Mouse (Mus musculus): ENCODE results near the gene Col13a1. TPM values are rescaled to one million over a fixed set of nuclear protein-coding genes. Genes with fewer than 3 reads are reported as not detected.

Gene Col13a1
- polyA plus RNA-seq, 1 experiment from 2014 or later: 3.0 TPM

DNA sequence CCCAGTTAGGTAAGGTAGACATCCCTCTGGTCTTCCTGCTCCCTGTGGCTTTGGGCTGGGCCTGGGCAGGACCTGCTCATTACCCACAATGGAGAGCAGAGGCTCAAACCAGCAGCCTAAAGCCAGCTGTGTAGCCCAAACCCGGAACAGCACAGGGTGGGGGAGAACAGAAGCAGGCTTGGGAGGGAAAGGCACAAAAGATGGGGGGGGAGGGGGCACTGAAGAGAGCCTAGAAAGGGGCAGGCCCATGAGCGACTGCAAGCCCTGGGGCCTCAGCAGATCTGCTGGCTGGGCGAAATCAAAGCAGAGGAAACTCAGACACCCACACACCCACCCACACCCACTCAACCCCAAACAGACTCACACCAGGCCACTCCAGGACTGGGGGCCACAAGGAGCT is 11.7 kb downstream of the Col13a1 start:
- no peak overlapping the region for H3K9ac ChIP-seq (replicated peaks)
- no peak overlapping the region for H3K4me2 ChIP-seq
- WGBS: 57% methylated on average over 3 of the region's 3 CpGs
- peaks cover 15% of the 10 kb centered on the region for H3K4me1 ChIP-seq (replicated peaks)
- peaks cover 3% of the 10 kb centered on the region for H3K27me3 ChIP-seq
- no peak for ATAC-seq (ENCODE audit: insufficient number of reproducible peaks, insufficient read depth, low FRiP score, low TSS enrichment, low read depth)
- no peak overlapping the region for H3K27ac ChIP-seq
- H3K36me3 ChIP-seq: no peaks in the 10 kb centered on the region
- H3K9me3 ChIP-seq: no peaks in the 10 kb centered on the region
- H3K4me3 ChIP-seq (replicated peaks): no peak overlapping the region

- no peak overlapping the region for H3K9ac ChIP-seq (replicated peaks)
- ATAC-seq (ENCODE audit: insufficient number of reproducible peaks, insufficient read depth, low FRiP score, low TSS enrichment, low read depth): peak; percentile 67
Measured at GRCm38 (mm10) chr10:61965386-61965841, 13.5 kb downstream of the Col13a1 start.

DNA sequence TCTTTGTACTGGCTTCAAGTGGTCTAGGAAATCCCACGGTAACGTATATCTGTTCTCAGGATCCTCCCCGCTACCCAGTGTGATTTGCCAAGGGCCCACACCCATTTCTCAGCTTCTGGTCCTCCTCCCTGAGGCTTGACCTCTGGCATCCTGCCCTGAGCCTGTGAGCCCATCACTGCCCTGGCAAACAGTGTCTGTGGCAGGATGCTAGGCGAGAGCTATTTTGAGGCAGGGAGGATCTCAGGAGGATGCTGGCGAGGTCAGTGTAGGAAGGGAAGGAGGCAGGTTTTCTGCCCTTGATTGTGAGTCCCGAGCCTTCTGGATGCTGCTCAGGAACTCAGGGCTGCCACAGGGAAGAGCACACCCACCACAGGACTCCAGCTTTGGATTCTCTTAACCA is 22.2 kb downstream of the Col13a1 start:
- Histone ChIP-seq H3K4me3 (replicated peaks) (no peak overlapping the region), H3K27me3 (no peaks in the 10 kb centered on the region; the same call in 1 of the 2 replicates), H3K27ac (no peak overlapping the region), H3K4me1 (replicated peaks) (peaks cover 12% of the 10 kb centered on the region), H3K4me2 (no peak overlapping the region), H3K36me3 (no peaks in the 10 kb centered on the region), H3K9me3 (no peaks in the 10 kb centered on the region), H3K9ac (replicated peaks) (no peak overlapping the region)
- ATAC-seq (ENCODE audit: insufficient number of reproducible peaks, insufficient read depth, low FRiP score, low TSS enrichment, low read depth): no peak
- 83% methylated on average over 6 of the region's 6 CpGs for WGBS

More at GRCm38 (mm10) chr10:61965386-61965841, 13.5 kb downstream of the Col13a1 start:
- Histone ChIP-seq H3K4me1 (replicated peaks) (peaks cover 8% of the 10 kb centered on the region), H3K27me3 (no peaks in the 10 kb centered on the region), H3K9me3 (no peaks in the 10 kb centered on the region), H3K4me3 (replicated peaks) (no peak overlapping the region), H3K36me3 (no peaks in the 10 kb centered on the region), H3K27ac (no peak overlapping the region), H3K4me2 (no peak overlapping the region)
- WGBS: 11% methylated on average over 7 of the region's 7 CpGs

DNA sequence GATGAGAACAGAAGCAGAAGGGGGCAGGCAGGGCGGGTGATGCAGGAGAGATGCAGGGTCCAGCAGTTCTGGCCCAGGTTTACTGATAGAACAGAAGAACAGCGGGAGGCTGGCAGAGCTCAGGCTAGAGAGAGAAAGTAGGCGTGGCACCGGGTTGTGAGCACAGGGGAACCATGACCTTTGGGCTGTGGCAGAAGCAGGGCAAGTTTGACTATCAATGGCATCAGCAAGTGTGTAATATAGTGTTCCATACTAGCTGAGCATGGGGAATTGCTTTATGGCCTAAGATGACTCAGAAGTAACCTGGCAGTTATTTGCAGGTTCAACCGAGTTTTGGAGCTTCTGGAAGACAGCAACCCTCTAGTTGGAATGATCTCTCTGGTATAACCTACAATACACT is 25.0 kb downstream of the Col13a1 start:
- WGBS: 73% methylated on average over 5 of the region's 5 CpGs
- ATAC-seq (ENCODE audit: insufficient number of reproducible peaks, insufficient read depth, low FRiP score, low TSS enrichment, low read depth): no peak

GRCm38 (mm10) chr10:61949542-61949941 is 29.4 kb downstream of the Col13a1 start:
- H3K4me3 ChIP-seq (replicated peaks): no peak overlapping the region
- no peaks in the 10 kb centered on the region for H3K36me3 ChIP-seq
- ATAC-seq (ENCODE audit: insufficient number of reproducible peaks, insufficient read depth, low FRiP score, low TSS enrichment, low read depth): no peak
- no peak overlapping the region for H3K9ac ChIP-seq (replicated peaks)
- 72% methylated on average over 6 of the region's 6 CpGs for WGBS
- no peak overlapping the region for H3K4me2 ChIP-seq
- H3K27ac ChIP-seq: no peak overlapping the region
- H3K27me3 ChIP-seq: peaks cover 7% of the 10 kb centered on the region
- H3K9me3 ChIP-seq: no peaks in the 10 kb centered on the region
- peaks cover 16% of the 10 kb centered on the region for H3K4me1 ChIP-seq (replicated peaks)

More for the DNA sequence above, 25.0 kb downstream of the Col13a1 start:
- Histone ChIP-seq H3K27me3 (peaks cover 4% of the 10 kb centered on the region; the same call in 1 of the 2 replicates), H3K4me2 (no peak overlapping the region), H3K9me3 (no peaks in the 10 kb centered on the region), H3K4me1 (replicated peaks) (peaks cover 16% of the 10 kb centered on the region), H3K27ac (no peak overlapping the region), H3K36me3 (no peaks in the 10 kb centered on the region), H3K4me3 (replicated peaks) (no peak overlapping the region), H3K9ac (replicated peaks) (no peak overlapping the region)

DNA sequence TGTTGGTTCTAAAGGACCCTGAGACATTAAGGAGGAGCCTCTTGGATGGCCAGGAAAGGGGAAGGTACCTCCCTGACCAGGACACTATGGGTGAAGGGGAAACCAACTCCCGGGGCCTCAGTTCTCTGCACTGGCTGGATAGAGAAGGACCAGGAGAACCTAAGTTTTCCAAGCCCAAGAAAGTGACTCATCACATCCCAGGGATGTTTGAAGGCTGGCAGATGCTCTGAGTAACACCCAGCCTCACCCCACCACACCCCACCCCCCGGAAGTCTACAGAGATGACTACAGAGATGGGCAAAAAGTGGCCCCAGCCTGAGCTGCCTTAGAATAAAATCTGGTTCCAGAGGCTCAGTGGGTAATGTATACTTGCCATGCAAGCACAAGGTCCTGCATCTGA is 34.5 kb downstream of the Col13a1 start:
- H3K4me1 ChIP-seq (replicated peaks): peaks cover 11% of the 10 kb centered on the region
- 88% methylated on average over 2 of the region's 2 CpGs for WGBS
- no peak for ATAC-seq (ENCODE audit: insufficient number of reproducible peaks, insufficient read depth, low FRiP score, low TSS enrichment, low read depth)
- peaks cover 10% of the 10 kb centered on the region for H3K27me3 ChIP-seq
- no peaks in the 10 kb centered on the region for H3K9me3 ChIP-seq
- H3K36me3 ChIP-seq: no peaks in the 10 kb centered on the region
- H3K4me2 ChIP-seq: no peak overlapping the region
- H3K9ac ChIP-seq (replicated peaks): no peak overlapping the region
- H3K27ac ChIP-seq: no peak overlapping the region
- no peak overlapping the region for H3K4me3 ChIP-seq (replicated peaks)

- peaks cover 13% of the 10 kb centered on the region for H3K27me3 ChIP-seq
- H3K4me2 ChIP-seq: no peak overlapping the region
- H3K9me3 ChIP-seq: no peaks in the 10 kb centered on the region
- H3K27ac ChIP-seq: no peak overlapping the region
- H3K9ac ChIP-seq (replicated peaks): no peak overlapping the region
- WGBS: 10% methylated on average over 10 of the region's 10 CpGs
- peaks cover 10% of the 10 kb centered on the region for H3K4me1 ChIP-seq (replicated peaks)
- no peaks in the 10 kb centered on the region for H3K36me3 ChIP-seq
- no peak for ATAC-seq (ENCODE audit: insufficient number of reproducible peaks, insufficient read depth, low FRiP score, low TSS enrichment, low read depth)
- H3K4me3 ChIP-seq (replicated peaks): no peak overlapping the region
Measured at GRCm38 (mm10) chr10:61943480-61943879, 35.4 kb downstream of the Col13a1 start.

- WGBS: 64% methylated on average over 2 of the region's 2 CpGs
Measured at GRCm38 (mm10) chr10:61942719-61943118, 36.2 kb downstream of the Col13a1 start.

GRCm38 (mm10) chr10:61936211-61937121 is 42.4 kb downstream of the Col13a1 start:
- Histone ChIP-seq H3K27ac (no peak overlapping the region), H3K9me3 (no peaks in the 10 kb centered on the region), H3K27me3 (peaks cover 21% of the 10 kb centered on the region), H3K36me3 (no peaks in the 10 kb centered on the region), H3K4me2 (peak overlapping the region; percentile 59), H3K4me1 (replicated peaks) (peaks cover 31% of the 10 kb centered on the region), H3K9ac (replicated peaks) (peak overlapping the region; percentile 47; the same call in 1 of the 2 replicates), H3K4me3 (replicated peaks) (peak overlapping the region; percentile 24)
- ATAC-seq (ENCODE audit: insufficient number of reproducible peaks, insufficient read depth, low FRiP score, low TSS enrichment, low read depth): peak; percentile 60
- 2% methylated on average over 28 of the region's 28 CpGs for WGBS

More at GRCm38 (mm10) chr10:61942719-61943118, 36.2 kb downstream of the Col13a1 start:
- no peak for ATAC-seq (ENCODE audit: insufficient number of reproducible peaks, insufficient read depth, low FRiP score, low TSS enrichment, low read depth)
- H3K4me1 ChIP-seq (replicated peaks): peaks cover 10% of the 10 kb centered on the region
- H3K27me3 ChIP-seq: peaks cover 15% of the 10 kb centered on the region
- H3K9me3 ChIP-seq: no peaks in the 10 kb centered on the region
- H3K4me3 ChIP-seq (replicated peaks): no peak overlapping the region
- no peaks in the 10 kb centered on the region for H3K36me3 ChIP-seq
- H3K27ac ChIP-seq: no peak overlapping the region
- no peak overlapping the region for H3K9ac ChIP-seq (replicated peaks)
- H3K4me2 ChIP-seq: no peak overlapping the region

DNA sequence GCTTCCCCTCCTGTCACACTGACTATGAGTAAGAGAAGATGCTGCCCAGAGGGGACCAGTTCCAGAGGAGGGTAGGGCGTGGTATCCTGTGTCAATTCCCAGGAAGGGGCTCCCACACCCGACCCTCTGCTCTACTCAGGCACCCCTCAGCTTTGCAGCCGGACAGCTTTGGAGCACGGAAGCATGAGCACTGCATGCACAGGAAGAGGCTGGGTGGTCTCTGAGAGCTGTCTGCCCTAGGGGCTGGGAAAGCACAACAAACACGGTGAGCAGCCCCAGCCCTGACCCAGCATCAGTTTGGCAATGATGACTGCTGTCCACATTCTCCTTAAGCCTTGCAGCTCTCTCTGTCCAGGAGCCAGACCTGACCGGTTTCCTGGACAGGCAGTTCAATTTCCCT is 47.2 kb downstream of the Col13a1 start:
- WGBS: 51% methylated on average over 6 of the region's 6 CpGs
- Histone ChIP-seq H3K27me3 (peaks cover 5% of the 10 kb centered on the region; the same call in 1 of the 2 replicates), H3K36me3 (no peaks in the 10 kb centered on the region), H3K4me2 (no peak overlapping the region), H3K9me3 (no peaks in the 10 kb centered on the region), H3K27ac (no peak overlapping the region), H3K4me3 (replicated peaks) (no peak overlapping the region), H3K9ac (replicated peaks) (no peak overlapping the region), H3K4me1 (replicated peaks) (peaks cover 44% of the 10 kb centered on the region)
- ATAC-seq (ENCODE audit: insufficient number of reproducible peaks, insufficient read depth, low FRiP score, low TSS enrichment, low read depth): no peak

- Histone ChIP-seq H3K27me3 (no peaks in the 10 kb centered on the region), H3K4me1 (replicated peaks) (peaks cover 27% of the 10 kb centered on the region), H3K9me3 (no peaks in the 10 kb centered on the region), H3K36me3 (no peaks in the 10 kb centered on the region), H3K9ac (replicated peaks) (no peak overlapping the region), H3K4me2 (no peak overlapping the region), H3K4me3 (replicated peaks) (no peak overlapping the region), H3K27ac (no peak overlapping the region)
- no peak for ATAC-seq (ENCODE audit: insufficient number of reproducible peaks, insufficient read depth, low FRiP score, low TSS enrichment, low read depth)
- 27% methylated on average over 6 of the region's 6 CpGs for WGBS
Measured at GRCm38 (mm10) chr10:61929901-61930300, 49.0 kb downstream of the Col13a1 start.
